Mouse (Mus musculus) kidney, postnatal 4 days (tissue): ENCODE data around the gene Paox.
"Not testable (repeated sequence)": the region's sequence is repeated elsewhere in the genome, so short reads cannot be mapped to it uniquely, and the experiment has no call there.

ENCODE experiments used
- DNase-seq, 2 experiments: peaks; one replicate each; pipeline ENCODE4 v3.0.0; 2021; ENCODE audit warnings: mixed read lengths in 2 of 2

Gene Paox

GRCm38 (mm10) chr7:140121338-140121910 is 5.8 kb downstream of the Paox start:
- DNase-seq = no peak

- no peak for DNase-seq
Observed at GRCm38 (mm10) chr7:140122765-140123164, 7.2 kb downstream of the Paox start.

- no peak for DNase-seq
Observed at GRCm38 (mm10) chr7:140124382-140124781, 8.8 kb downstream of the Paox start.

- DNase-seq = peak; percentile 98
Observed at GRCm38 (mm10) chr7:140125278-140126021, 9.9 kb downstream of the Paox start.

GRCm38 (mm10) chr7:140126022-140126350 is 10.4 kb downstream of the Paox start:
- DNase-seq = no peak

GRCm38 (mm10) chr7:140126934-140127333 is 11.3 kb downstream of the Paox start:
- DNase-seq = no peak

GRCm38 (mm10) chr7:140127911-140128310 is 12.3 kb downstream of the Paox start:
- no peak for DNase-seq

GRCm38 (mm10) chr7:140132184-140132583 is 16.6 kb downstream of the Paox start:
- DNase-seq = not testable (repeated sequence)

- not testable (repeated sequence) for DNase-seq
Observed at GRCm38 (mm10) chr7:140134033-140134432, 18.4 kb downstream of the Paox start.

GRCm38 (mm10) chr7:140135106-140135770 is 19.6 kb downstream of the Paox start:
- no peak for DNase-seq

GRCm38 (mm10) chr7:140137135-140138020 is 21.8 kb downstream of the Paox start, which contains the start of gene Mtg1:
TSS of gene Mtg1 (plus strand) at chr7:140137564.
- DNase-seq = peak; percentile 96 to 98

- no peak for DNase-seq
Observed at GRCm38 (mm10) chr7:140138021-140138310, 22.4 kb downstream of the Paox start.

- DNase-seq = peak; percentile 73 to 78
Observed at GRCm38 (mm10) chr7:140141350-140141749, 25.8 kb downstream of the Paox start.

GRCm38 (mm10) chr7:140144550-140144949 is 29.0 kb downstream of the Paox start:
- DNase-seq = no peak

- DNase-seq = peak; percentile 32 to 55
Observed at GRCm38 (mm10) chr7:140153383-140153782, 37.8 kb downstream of the Paox start.

GRCm38 (mm10) chr7:140153829-140154217 is 38.2 kb downstream of the Paox start:
- no peak for DNase-seq

GRCm38 (mm10) chr7:140154218-140154927 is 38.8 kb downstream of the Paox start, which contains the start of gene Sprn:
TSS of gene Sprn (minus strand) at chr7:140154877.
- DNase-seq = peak; percentile 5 to 7

- DNase-seq = no peak
Observed at GRCm38 (mm10) chr7:140160363-140160762, 44.8 kb downstream of the Paox start.

GRCm38 (mm10) chr7:140164664-140165063 is 49.1 kb downstream of the Paox start, which contains the start of gene Olfr522:
TSS of gene Olfr522 (minus strand) at chr7:140164764.
- no peak for DNase-seq

GRCm38 (mm10) chr7:140167950-140168349 is 52.4 kb downstream of the Paox start:
- DNase-seq = no peak

- no peak for DNase-seq
Observed at GRCm38 (mm10) chr7:140169386-140169785, 53.8 kb downstream of the Paox start.

GRCm38 (mm10) chr7:140170863-140171262 is 55.3 kb downstream of the Paox start:
- no peak for DNase-seq
